Mouse (Mus musculus) MEL (cell line): ENCODE measurements at regions not wholly inside any gene's neighbourhood (a gene's known extent, or its start where the extent isn't known, plus 50 kb on each side); places are given as distances from the start of the nearest gene placed in this dataset.
A peak's percentile ranks its signal among the peaks of the same experiment; 100 is the strongest.

Experiments
- DNase-seq: peaks from one replicate; pipeline ENCODE4 v3.0.0; 2011; ENCODE audit warnings: low read depth, low spot score
- H3K27ac ChIP-seq: 2 replicates; pipeline ENCODE4 v1.5.1; 2012; ENCODE audit warnings: low read depth, mild to moderate bottlenecking, control low read depth, low read length, moderate library complexity; ENCODE audit not compliant: control insufficient read depth
- H3K27me3 ChIP-seq, 2 experiments: fragments of 150-350 bp in 1 of 2; sonication (generic) in 1 of 2; 2 replicates each; pipeline ENCODE4 v1.6.1; 2012; ENCODE audit warnings: low read length in 2 of 2, mild to moderate bottlenecking in 2 of 2, improper control_type of control experiment in 1 of 2, moderate library complexity in 1 of 2; ENCODE audit not compliant: insufficient read depth in 2 of 2, control insufficient read depth in 1 of 2
- H3K36me3 ChIP-seq, 2 experiments: 2 replicates each; pipeline ENCODE4 v1.6.1; 2012 to 2014; ENCODE audit warnings: low read length in 2 of 2, improper control_type of control experiment in 1 of 2, inconsistent platforms in 1 of 2, mild to moderate bottlenecking in 1 of 2; ENCODE audit not compliant: insufficient read depth in 2 of 2, control insufficient read depth in 1 of 2
- H3K4me1 ChIP-seq, 2 experiments: fragments of 150-350 bp in 1 of 2; sonication (generic) in 1 of 2; 2 replicates each; pipeline ENCODE4 v1.6.1; 2012; ENCODE audit warnings: low read length in 2 of 2, improper control_type of control experiment in 1 of 2, mild to moderate bottlenecking in 1 of 2; ENCODE audit not compliant: insufficient read depth in 2 of 2, control insufficient read depth in 1 of 2
- H3K4me3 ChIP-seq, 2 experiments: fragments of 150-350 bp in 1 of 2; sonication (generic) in 1 of 2; 2 replicates each; pipeline ENCODE4 v1.5.1; 2012; ENCODE audit warnings: low read depth in 2 of 2, low read length in 2 of 2, mild to moderate bottlenecking in 2 of 2, moderate library complexity in 2 of 2, control low read depth in 1 of 2, improper control_type of control experiment in 1 of 2; ENCODE audit not compliant: control insufficient read depth in 1 of 2, insufficient read depth in 1 of 2
- H3K79me2 ChIP-seq: 2 replicates; pipeline ENCODE4 v1.6.1; 2012; ENCODE audit warnings: mild to moderate bottlenecking, low read length, moderate library complexity; ENCODE audit not compliant: control insufficient read depth, poor library complexity, insufficient read depth
- H3K9ac ChIP-seq: 2 replicates; pipeline ENCODE4 v1.6.1; 2012; ENCODE audit warnings: low read depth, mild to moderate bottlenecking, control low read depth, low read length, moderate library complexity; ENCODE audit not compliant: control insufficient read depth, poor library complexity, severe bottlenecking
- H3K9me3 ChIP-seq: fragments of 150-350 bp; sonication (generic); replicated peaks from 2 replicates; pipeline ENCODE4 v1.6.1; 2012; ENCODE audit warnings: mild to moderate bottlenecking, low read length, improper control_type of control experiment, moderate library complexity; ENCODE audit not compliant: insufficient read depth
- CTCF ChIP-seq, 3 experiments: IDR thresholded peaks in 2 of 3; conservative IDR thresholded peaks in 1 of 3; 2 replicates each; pipeline ENCODE4 v1.5.1; 2011 to 2012; ENCODE audit warnings: low read length in 3 of 3, low read depth in 2 of 3, mild to moderate bottlenecking in 2 of 3, improper control_type of control experiment in 1 of 3, inconsistent platforms in 1 of 3, mixed read lengths in 1 of 3, moderate library complexity in 1 of 3; ENCODE audit not compliant: control insufficient read depth in 1 of 3, insufficient read depth in 1 of 3, poor library complexity in 1 of 3, severe bottlenecking in 1 of 3
- EP300 ChIP-seq, 2 experiments: IDR thresholded peaks; 2 replicates each; pipeline ENCODE4 v1.6.1; 2011; ENCODE audit warnings: improper control_type of control experiment in 2 of 2, low read length in 2 of 2, low read depth in 1 of 2, mild to moderate bottlenecking in 1 of 2
- ETS1 ChIP-seq: IDR thresholded peaks from 2 replicates; pipeline ENCODE4 v1.6.1; 2012; ENCODE audit warnings: low read depth, mild to moderate bottlenecking, inconsistent platforms, low read length, improper control_type of control experiment, moderate library complexity
- GATA1 ChIP-seq: IDR thresholded peaks from 2 replicates; pipeline ENCODE4 v1.6.1; 2011; ENCODE audit warnings: low read depth, low read length, improper control_type of control experiment
- HCFC1 ChIP-seq: IDR thresholded peaks from 2 replicates; pipeline ENCODE4 v1.6.1; 2012; ENCODE audit warnings: low read depth, mild to moderate bottlenecking, inconsistent platforms, low read length, improper control_type of control experiment, moderate library complexity
- KAT2A ChIP-seq: conservative IDR thresholded peaks from 2 replicates; pipeline ENCODE4 v1.6.1; 2012; ENCODE audit warnings: low read depth, low read length, improper control_type of control experiment, inconsistent platforms
- MAX ChIP-seq: IDR thresholded peaks from 2 replicates; pipeline ENCODE4 v1.6.1; 2011; ENCODE audit warnings: low read length, improper control_type of control experiment
- MAZ ChIP-seq: IDR thresholded peaks from 2 replicates; pipeline ENCODE4 v1.6.1; 2012; ENCODE audit warnings: low read depth, mild to moderate bottlenecking, inconsistent platforms, low read length, improper control_type of control experiment
- MEF2A ChIP-seq: IDR thresholded peaks from 2 replicates; pipeline ENCODE4 v1.6.1; 2014; ENCODE audit warnings: low read depth, mild to moderate bottlenecking, inconsistent platforms, low read length, improper control_type of control experiment; ENCODE audit not compliant: poor library complexity, insufficient replicate concordance, severe bottlenecking; ENCODE audit errors: extremely low read depth
- MXI1 ChIP-seq: IDR thresholded peaks from 2 replicates; pipeline ENCODE4 v1.6.1; 2011; ENCODE audit warnings: mild to moderate bottlenecking, low read depth, low read length, improper control_type of control experiment
- MYB ChIP-seq: IDR thresholded peaks from 2 replicates; pipeline ENCODE4 v1.6.1; 2011; ENCODE audit warnings: mild to moderate bottlenecking, low read depth, low read length, improper control_type of control experiment
- MYC ChIP-seq: IDR thresholded peaks from 2 replicates; pipeline ENCODE4 v1.6.1; 2011; ENCODE audit warnings: low read depth, mild to moderate bottlenecking, low read length, improper control_type of control experiment, moderate library complexity
- NELFE ChIP-seq: IDR thresholded peaks from 2 replicates; pipeline ENCODE4 v1.6.1; 2011; ENCODE audit warnings: low read depth, low read length, improper control_type of control experiment
- POLR2A ChIP-seq, 2 experiments: IDR thresholded peaks; 2 replicates each; pipeline ENCODE4 v1.6.1; 2011 to 2012; ENCODE audit warnings: low read length in 2 of 2, mild to moderate bottlenecking in 2 of 2, control low read depth in 1 of 2, improper control_type of control experiment in 1 of 2, low read depth in 1 of 2, moderate library complexity in 1 of 2; ENCODE audit not compliant: control insufficient read depth in 1 of 2, insufficient read depth in 1 of 2, poor library complexity in 1 of 2
- POLR2AphosphoS2 ChIP-seq: IDR thresholded peaks from 2 replicates; pipeline ENCODE4 v1.6.1; 2011; ENCODE audit warnings: low read length, improper control_type of control experiment
- RCOR1 ChIP-seq: IDR thresholded peaks from 2 replicates; pipeline ENCODE4 v1.6.1; 2012; ENCODE audit warnings: low read depth, mild to moderate bottlenecking, inconsistent platforms, low read length, improper control_type of control experiment
- SIN3A ChIP-seq: IDR thresholded peaks from 2 replicates; pipeline ENCODE4 v1.6.1; 2012; ENCODE audit warnings: low read length, improper control_type of control experiment, inconsistent platforms
- TAL1 ChIP-seq: IDR thresholded peaks from 2 replicates; pipeline ENCODE4 v1.6.1; 2012; ENCODE audit warnings: mild to moderate bottlenecking, inconsistent platforms, low read length, moderate library complexity, mixed read lengths
- TCF12 ChIP-seq: IDR thresholded peaks from 2 replicates; pipeline ENCODE4 v1.6.1; 2014; ENCODE audit warnings: low read depth, mild to moderate bottlenecking, inconsistent platforms, low read length, improper control_type of control experiment, moderate library complexity
- USF1 ChIP-seq: IDR thresholded peaks from 2 replicates; pipeline ENCODE4 v1.6.1; 2014; ENCODE audit warnings: low read depth, mild to moderate bottlenecking, inconsistent platforms, low read length, improper control_type of control experiment, moderate library complexity
- USF2 ChIP-seq, 2 experiments: IDR thresholded peaks; 2 replicates each; pipeline ENCODE4 v1.6.1; 2011 to 2012; ENCODE audit warnings: improper control_type of control experiment in 2 of 2, low read length in 2 of 2, borderline replicate concordance in 1 of 2, inconsistent platforms in 1 of 2, low read depth in 1 of 2, mild to moderate bottlenecking in 1 of 2; ENCODE audit not compliant: insufficient read depth in 1 of 2
- ZC3H11A ChIP-seq: IDR thresholded peaks from 2 replicates; pipeline ENCODE4 v1.6.1; 2012; ENCODE audit warnings: low read depth, mild to moderate bottlenecking, inconsistent platforms, low read length, improper control_type of control experiment
- ZMIZ1 ChIP-seq: IDR thresholded peaks from 2 replicates; pipeline ENCODE4 v1.6.1; 2012; ENCODE audit warnings: low read depth, mild to moderate bottlenecking, inconsistent platforms, low read length, improper control_type of control experiment, moderate library complexity
- ZNF384 ChIP-seq: IDR thresholded peaks from 2 replicates; pipeline ENCODE4 v1.6.1; 2012; ENCODE audit warnings: low read depth, mild to moderate bottlenecking, inconsistent platforms, low read length, improper control_type of control experiment

- no peaks in the 10 kb centered on the region for H3K9me3 ChIP-seq
- H3K36me3 ChIP-seq, result peaks cover 0 to 8% of the 10 kb centered on the region in 2 experiments; a peak in 2 of 4 replicates
- no peak overlapping the region for H3K27ac ChIP-seq
- H3K9ac ChIP-seq, result no peak overlapping the region
- peaks cover 0 to 3% of the 10 kb centered on the region in 2 experiments; a peak in 2 of 4 replicates for H3K4me1 ChIP-seq
- no peaks in the 10 kb centered on the region for H3K27me3 ChIP-seq
- no peak overlapping the region for H3K4me3 ChIP-seq
- no peaks in the 10 kb centered on the region for H3K79me2 ChIP-seq
- no peak for DNase-seq
- TF ChIP-seq POLR2AphosphoS2 (no peak), USF1 (no peak), TAL1 (no peak), MAX (no peak), GATA1 (no peak), ZC3H11A (no peak), SIN3A (no peak), USF2 (IDR thresholded peaks at IDR 0.05; ENCODE audit: borderline replicate concordance in 1 of 2, insufficient read depth in 1 of 2, low read depth in 1 of 2, low read length in 2 of 2) (no peak), RCOR1 (no peak), EP300 (IDR thresholded peaks at IDR 0.05; ENCODE audit: low read depth in 1 of 2, low read length in 2 of 2) (no peak), KAT2A (no peak), CTCF (IDR thresholded peaks at IDR 0.05 in 2 of 3, conservative IDR thresholded peaks at IDR 0.05 in 1 of 3; ENCODE audit: control insufficient read depth in 1 of 3, insufficient read depth in 1 of 3, low read depth in 2 of 3, low read length in 3 of 3, poor library complexity in 1 of 3, severe bottlenecking in 1 of 3) (no peak), MEF2A (no peak), NELFE (no peak), MAZ (no peak), MYB (no peak), HCFC1 (no peak), MXI1 (no peak)
Measured at GRCm38 (mm10) chr10:21824418-21825025, 57.5 kb upstream of the Sgk1 start.

GRCm38 (mm10) chr10:21826793-21827504 lies 55.0 kb upstream of the Sgk1 start:
- peak overlapping the region; percentile 65 for H3K9ac ChIP-seq
- TF ChIP-seq TCF12 (no peak), GATA1 (peak; percentile 42; the same call in 1 of the 2 replicates), ETS1 (0 out of 2 replicates have a peak, but pooled peaks have one; percentile 4), KAT2A (no peak), MAZ (no peak), RCOR1 (no peak), ZNF384 (peak; percentile 65), ZMIZ1 (no peak), USF1 (no peak), USF2 (IDR thresholded peaks at IDR 0.05; ENCODE audit: borderline replicate concordance in 1 of 2, insufficient read depth in 1 of 2, low read depth in 1 of 2, low read length in 2 of 2) (no peak), SIN3A (peak; percentile 22; the same call in 1 of the 2 replicates), POLR2A (IDR thresholded peaks at IDR 0.05; ENCODE audit: control insufficient read depth in 1 of 2, insufficient read depth in 1 of 2, low read depth in 1 of 2, low read length in 2 of 2, poor library complexity in 1 of 2) (no peak), MYC (no peak)
- H3K4me3 ChIP-seq, result peak overlapping the region; percentile 63 to 73
- H3K9me3 ChIP-seq, result no peaks in the 10 kb centered on the region
- peak; percentile 83 for DNase-seq
- peak overlapping the region; percentile 83 for H3K27ac ChIP-seq
- H3K36me3 ChIP-seq, result peaks cover 0 to 19% of the 10 kb centered on the region in 2 experiments; a peak in 2 of 4 replicates
- H3K27me3 ChIP-seq, result no peaks in the 10 kb centered on the region
- peaks cover 3 to 12% of the 10 kb centered on the region in 2 experiments; a peak in 3 of 4 replicates for H3K4me1 ChIP-seq
- H3K79me2 ChIP-seq, result no peaks in the 10 kb centered on the region
